Mouse (Mus musculus): ENCODE measurements around the gene Timm9.
"Not testable (repeated sequence)": the region's sequence is repeated elsewhere in the genome, so short reads cannot be mapped to it uniquely, and the experiment has no call there.

The Timm9 gene

GRCm38 (mm10) chr12:71107216-71107771, 29.2 kb downstream of the Timm9 start:
- no peak for DNase-seq (ENCODE audit: low read depth, low spot score)

- DNase-seq (ENCODE audit: low read depth, low spot score): not testable (repeated sequence)
Measured at GRCm38 (mm10) chr12:71104275-71104674, 32.2 kb downstream of the Timm9 start.

- no peak for DNase-seq (ENCODE audit: low read depth, low spot score)
Measured at GRCm38 (mm10) chr12:71086331-71086730, 50.2 kb downstream of the Timm9 start.

All from brain, adult 2 months (tissue).